Mouse (Mus musculus) forebrain, postnatal 0 days (tissue): ENCODE results near the gene Zbed6. TPM values are rescaled to one million over a fixed set of nuclear protein-coding genes. Genes with fewer than 3 reads are reported as not detected.

Experiments
- ATAC-seq: fragments of 200-750 bp; cut with Nextera tagmentation; 2 replicates; pipeline ENCODE4 v1.8.0; 2017; ENCODE audit warnings: mild to moderate bottlenecking, moderate library complexity
- DNase-seq: peaks from one replicate; pipeline ENCODE4 v3.0.0-alpha.2; 2015
- H3K27ac ChIP-seq: fragments of 300-500 bp; sonication (generic); 2 replicates; pipeline ENCODE4 v1.5.1; 2014; ENCODE audit warnings: low read depth, mild to moderate bottlenecking, antibody characterized with exemption, low read length, moderate library complexity, mixed read lengths
- H3K27me3 ChIP-seq: fragments of 300-500 bp; sonication (generic); 2 replicates; pipeline ENCODE4 v1.6.1; 2014; ENCODE audit warnings: mild to moderate bottlenecking, low read length, mixed read lengths; ENCODE audit not compliant: insufficient read depth
- H3K36me3 ChIP-seq: fragments of 300-500 bp; sonication (generic); 2 replicates; pipeline ENCODE4 v1.6.1; 2014; ENCODE audit warnings: mild to moderate bottlenecking, moderate library complexity; ENCODE audit not compliant: insufficient read depth
- H3K4me1 ChIP-seq: fragments of 300-500 bp; sonication (generic); 2 replicates; pipeline ENCODE4 v1.6.1; 2014; ENCODE audit warnings: antibody characterized with exemption; ENCODE audit not compliant: insufficient read depth
- H3K4me2 ChIP-seq: fragments of 300-500 bp; sonication (generic); 2 replicates; pipeline ENCODE4 v1.6.1; 2014; ENCODE audit warnings: low read depth, mild to moderate bottlenecking, moderate library complexity
- H3K4me3 ChIP-seq: fragments of 300-500 bp; sonication (generic); 2 replicates; pipeline ENCODE4 v1.5.1; 2014; ENCODE audit warnings: low read depth, low read length, mixed read lengths
- H3K9ac ChIP-seq: fragments of 300-500 bp; sonication (generic); 2 replicates; pipeline ENCODE4 v1.6.1; 2014; ENCODE audit warnings: mild to moderate bottlenecking
- H3K9me3 ChIP-seq: fragments of 300-500 bp; sonication (generic); 2 replicates; pipeline ENCODE4 v1.6.1; 2016; ENCODE audit warnings: low read length
- CTCF ChIP-seq: sonication (generic); IDR thresholded peaks from 2 replicates; pipeline ENCODE4 v1.5.1; 2016; ENCODE audit warnings: antibody characterized with exemption, control low read depth, low read depth
- WGBS: fragments of 180-500 bp; shearing (Covaris S2); extraction: QIAGEN DNeasy Blood & Tissue Kit; methylation state at CpG from one replicate; pipeline ENCODE4 v1.1.7; 2014; 5-methylcytosine and 5-hydroxymethylcytosine counted together
- polyA plus RNA-seq: library from polyadenylated mRNA; unstranded; fragments of >200 nt; fragmentation: Nextera tagmentation; extraction: Ambion mirVana; gene quantifications from 2 replicates; pipeline ENCODE4 v1.2.1, GENCODE M21; 2015
- total RNA-seq: library from RNA; depleted of rRNA; stranded (reverse); fragments of >200 nt; gene quantifications from 2 replicates; pipeline ENCODE4 v1.2.3, GENCODE M21; 2014; rRNA removed

The Zbed6 gene
- total and polyA plus RNA-seq, 2 experiments from 2014 or later: 5.7 TPM; not detected in 1

- H3K27ac ChIP-seq: no peak overlapping the region
- no peak overlapping the region for H3K9ac ChIP-seq
- DNase-seq (no peak), ATAC-seq (no peak)
- peaks cover 16% of the 10 kb centered on the region for H3K36me3 ChIP-seq
- H3K4me1 ChIP-seq: no peaks in the 10 kb centered on the region
- no peaks in the 10 kb centered on the region for H3K9me3 ChIP-seq
- H3K27me3 ChIP-seq: no peaks in the 10 kb centered on the region
- TF ChIP-seq CTCF: no peak
- 75% methylated on average over 1 of the region's 1 CpGs for WGBS
- H3K4me3 ChIP-seq: no peak overlapping the region
- no peak overlapping the region for H3K4me2 ChIP-seq
These were observed 49.2 kb downstream of the Zbed6 start for GRCm38 (mm10) chr1:133611436-133611835.

GRCm38 (mm10) chr1:133610601-133611000, 50.1 kb downstream of the Zbed6 start:
- Histone ChIP-seq H3K4me2 (no peak overlapping the region), H3K36me3 (peaks cover 22% of the 10 kb centered on the region), H3K9ac (no peak overlapping the region), H3K27me3 (no peaks in the 10 kb centered on the region), H3K4me1 (no peaks in the 10 kb centered on the region), H3K27ac (no peak overlapping the region), H3K4me3 (no peak overlapping the region), H3K9me3 (no peaks in the 10 kb centered on the region)
- ATAC-seq (no peak), DNase-seq (no peak)
- 54% methylated on average over 6 of the region's 6 CpGs for WGBS
- no peak for TF ChIP-seq CTCF

GRCm38 (mm10) chr1:133609771-133610502, 50.7 kb downstream of the Zbed6 start, which contains the start of gene Snrpe:
Snrpe (minus strand) TSS chr1:133610291.
- H3K9me3 ChIP-seq: no peaks in the 10 kb centered on the region
- no peaks in the 10 kb centered on the region for H3K27me3 ChIP-seq
- H3K4me3 ChIP-seq: peak within 1 kb of the TSS; percentile 98
- 1% methylated on average over 72 of the region's 73 CpGs for WGBS
- H3K27ac ChIP-seq: peak within 1 kb of the TSS; percentile 89
- peak within 1 kb of the TSS; percentile 51 for H3K4me2 ChIP-seq
- peak; percentile 99 for ATAC-seq
- H3K36me3 ChIP-seq: peaks cover 29% of the 10 kb centered on the region
- DNase-seq: peak; percentile 99
- no peaks in the 10 kb centered on the region for H3K4me1 ChIP-seq
- peak within 1 kb of the TSS; percentile 94 for H3K9ac ChIP-seq
- TF ChIP-seq CTCF: peak; percentile 99

Other genes with a start within 250 kb of the Zbed6 start
- 8.0 and 9.7 TPM in 2 replicates for gene Sox13, start 236.5 kb downstream of the Zbed6 start, total RNA-seq
- 2.0 and 3.0 TPM in 2 replicates for gene Sox13, start 236.5 kb downstream of the Zbed6 start, polyA plus RNA-seq
- 199 and 291 TPM in 2 replicates for gene Snrpe, start 50.6 kb downstream of the Zbed6 start, total RNA-seq
- 418 and 566 TPM in 2 replicates for gene Snrpe, start 50.6 kb downstream of the Zbed6 start, polyA plus RNA-seq
- 7.0 and 10.0 TPM in 2 replicates for gene Gm38394, start 433 bp upstream of the Zbed6 start, total RNA-seq
- 0.78 and 1.4 TPM in 2 replicates for gene Gm38394, start 433 bp upstream of the Zbed6 start, polyA plus RNA-seq
- gene Lax1, start 29.2 kb upstream of the Zbed6 start, total RNA-seq: 0.14 TPM in 1 of 2 replicates, not detected in the other
- gene Lax1, start 29.2 kb upstream of the Zbed6 start, polyA plus RNA-seq: 0.10 TPM in 1 of 2 replicates, not detected in the other
- 60.2 and 69.1 TPM in 2 replicates for gene Atp2b4, start 140.2 kb upstream of the Zbed6 start, total RNA-seq
- gene Atp2b4, start 140.2 kb upstream of the Zbed6 start, polyA plus RNA-seq: 6.5 and 11.4 TPM in 2 replicates
- 2.9 and 5.1 TPM in 2 replicates for gene Optc, start 247.1 kb upstream of the Zbed6 start, total RNA-seq
- gene Optc, start 247.1 kb upstream of the Zbed6 start, polyA plus RNA-seq: 1.8 and 2.4 TPM in 2 replicates